Mouse (Mus musculus) neural tube, embryonic 14.5 days (tissue): ENCODE data around the gene Dclre1a. TPM values are rescaled to one million over a fixed set of nuclear protein-coding genes. Genes with fewer than 3 reads are reported as not detected.

Source experiments
- ATAC-seq: fragments of 200-750 bp; cut with Nextera tagmentation; 2 replicates; pipeline ENCODE4 v1.8.0; 2017; ENCODE audit warnings: low read depth, mild to moderate bottlenecking, moderate TSS enrichment, moderate library complexity
- H3K27ac ChIP-seq: fragments of 300-500 bp; sonication (generic); 2 replicates; pipeline ENCODE4 v1.5.1; 2014; ENCODE audit warnings: low read depth, mild to moderate bottlenecking, control low read depth, low read length, moderate library complexity, mixed read lengths
- H3K27me3 ChIP-seq: fragments of 300-500 bp; sonication (generic); 2 replicates; pipeline ENCODE4 v1.6.1; 2014; ENCODE audit warnings: low read length; ENCODE audit not compliant: control insufficient read depth, insufficient read depth
- H3K36me3 ChIP-seq: fragments of 300-500 bp; sonication (generic); 2 replicates; pipeline ENCODE4 v1.6.1; 2014; ENCODE audit warnings: low read length, mixed read lengths; ENCODE audit not compliant: control insufficient read depth, insufficient read depth
- H3K4me1 ChIP-seq: fragments of 300-500 bp; sonication (generic); 2 replicates; pipeline ENCODE4 v1.6.1; 2014; ENCODE audit warnings: low read length; ENCODE audit not compliant: control insufficient read depth, insufficient read depth
- H3K4me2 ChIP-seq: fragments of 300-500 bp; sonication (generic); 2 replicates; pipeline ENCODE4 v1.6.1; 2014; ENCODE audit warnings: mild to moderate bottlenecking, low read depth, low read length, control low read depth
- H3K4me3 ChIP-seq: fragments of 300-500 bp; sonication (generic); 2 replicates; pipeline ENCODE4 v1.5.1; 2014; ENCODE audit warnings: low read depth, low read length, control low read depth, mixed read lengths
- H3K9ac ChIP-seq: fragments of 300-500 bp; sonication (generic); replicated peaks from 2 replicates; pipeline ENCODE4 v1.6.1; 2014; ENCODE audit warnings: low read depth, mild to moderate bottlenecking, control low read depth, low read length, mixed read lengths
- H3K9me3 ChIP-seq: fragments of 300-500 bp; sonication (generic); 2 replicates; pipeline ENCODE4 v1.6.1; 2016; ENCODE audit warnings: low read length; ENCODE audit not compliant: control insufficient read depth
- WGBS: fragments of 180-500 bp; shearing (Covaris S2); extraction: QIAGEN DNeasy Blood & Tissue Kit; methylation state at CpG from one replicate; pipeline ENCODE4 v1.1.7; 2014; 5-methylcytosine and 5-hydroxymethylcytosine counted together
- polyA plus RNA-seq: library from polyadenylated mRNA; unstranded; fragments of >200 nt; fragmentation: Nextera tagmentation; extraction: Ambion mirVana; gene quantifications from 2 replicates; pipeline ENCODE4 v1.2.1, GENCODE M21; 2014

Dclre1a gene
- polyA plus RNA-seq, 1 experiment from 2014 or later = 11.4 TPM

DNA sequence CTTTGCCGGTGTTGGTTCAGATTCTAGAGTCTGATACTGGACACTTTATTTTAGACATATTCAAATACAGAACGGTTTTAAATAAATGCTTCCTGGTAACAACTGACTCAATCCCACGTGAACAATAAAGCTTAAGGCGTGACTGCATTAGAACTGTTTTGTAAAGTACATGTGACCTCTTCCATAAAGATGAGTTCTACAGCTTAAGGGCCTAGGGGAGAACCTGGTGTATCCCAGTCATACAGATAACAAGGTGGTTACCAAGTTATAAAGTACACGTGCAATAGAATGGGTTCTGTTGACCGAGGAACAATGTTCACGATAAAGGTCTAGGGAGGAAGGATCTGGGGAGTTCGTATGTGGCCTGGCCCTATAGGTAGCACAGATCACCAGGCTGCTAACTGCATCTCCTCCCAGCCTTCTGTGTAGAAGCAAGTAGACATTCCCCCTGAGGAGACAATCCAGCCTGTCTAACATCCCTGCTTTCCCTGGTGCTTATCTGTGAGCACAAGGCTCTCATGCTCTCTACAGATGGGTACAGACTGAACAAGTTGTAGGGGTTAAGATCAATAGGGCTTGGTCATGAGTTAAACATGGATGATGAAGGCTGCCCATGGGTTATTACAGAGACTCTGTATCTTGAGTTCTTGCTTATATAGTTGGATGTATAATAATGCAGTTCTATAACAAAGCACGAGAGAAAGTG lies 14.6 kb upstream of the Dclre1a start:
- Histone ChIP-seq H3K4me3 (no peak overlapping the region), H3K36me3 (no peaks in the 10 kb centered on the region), H3K4me1 (no peaks in the 10 kb centered on the region), H3K9me3 (no peaks in the 10 kb centered on the region), H3K27me3 (no peaks in the 10 kb centered on the region), H3K4me2 (no peak overlapping the region), H3K27ac (no peak overlapping the region), H3K9ac (no peak overlapping the region)
- WGBS = 93% methylated on average over 9 of the region's 9 CpGs
- no peak for ATAC-seq

DNA sequence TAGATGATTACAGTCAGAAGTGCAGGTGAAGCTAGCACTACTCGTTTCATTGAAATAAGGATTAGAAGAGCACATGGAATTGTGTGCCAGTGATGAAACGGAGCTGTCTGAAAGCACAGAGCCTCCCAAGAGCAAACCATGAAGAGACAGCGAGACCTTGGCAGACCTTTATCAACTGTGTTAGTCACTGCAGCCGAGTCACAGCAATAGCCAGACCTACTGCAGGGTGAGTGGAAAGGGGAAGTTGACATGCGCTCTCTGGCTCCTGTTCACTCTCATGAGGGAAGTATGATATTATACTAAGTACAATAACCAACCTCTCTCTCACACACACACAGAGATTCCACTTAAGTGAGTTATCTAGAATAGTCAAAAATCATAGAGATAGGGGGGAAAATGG lies 8.0 kb upstream of the Dclre1a start:
- Histone ChIP-seq H3K27me3 (no peaks in the 10 kb centered on the region), H3K27ac (no peak overlapping the region), H3K4me1 (no peaks in the 10 kb centered on the region), H3K9me3 (no peaks in the 10 kb centered on the region), H3K36me3 (peaks cover 19% of the 10 kb centered on the region), H3K9ac (no peak overlapping the region), H3K4me2 (no peak overlapping the region), H3K4me3 (no peak overlapping the region)
- no peak for ATAC-seq
- 91% methylated on average over 5 of the region's 5 CpGs for WGBS

DNA sequence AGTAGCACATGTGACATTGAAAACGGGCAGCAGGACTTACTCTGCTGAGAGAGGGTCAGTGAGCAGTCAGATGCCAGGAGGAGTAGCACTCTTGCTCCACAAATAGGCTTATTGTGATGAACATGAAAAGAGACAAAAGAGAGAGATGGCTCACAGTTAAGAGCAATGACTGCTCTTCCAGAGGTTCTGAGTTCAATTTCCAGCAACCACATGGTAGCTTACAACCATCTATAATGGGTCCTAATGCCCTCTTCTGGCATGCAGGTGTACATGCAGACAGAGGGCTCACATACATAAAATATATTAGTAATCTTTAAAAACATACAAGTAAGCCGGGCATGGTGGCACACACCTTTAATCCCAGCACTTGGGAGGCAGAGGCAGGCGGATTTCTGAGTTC lies 5.2 kb upstream of the Dclre1a start:
- H3K4me2 ChIP-seq = no peak overlapping the region
- H3K4me1 ChIP-seq = peaks cover 16% of the 10 kb centered on the region
- H3K27ac ChIP-seq = no peak overlapping the region
- no peak overlapping the region for H3K9ac ChIP-seq
- no peaks in the 10 kb centered on the region for H3K9me3 ChIP-seq
- no peak for ATAC-seq
- WGBS = 93% methylated on average over 3 of the region's 3 CpGs
- no peak overlapping the region for H3K4me3 ChIP-seq
- peaks cover 4% of the 10 kb centered on the region; the same call in 1 of the 2 replicates for H3K27me3 ChIP-seq
- H3K36me3 ChIP-seq = peaks cover 19% of the 10 kb centered on the region

DNA sequence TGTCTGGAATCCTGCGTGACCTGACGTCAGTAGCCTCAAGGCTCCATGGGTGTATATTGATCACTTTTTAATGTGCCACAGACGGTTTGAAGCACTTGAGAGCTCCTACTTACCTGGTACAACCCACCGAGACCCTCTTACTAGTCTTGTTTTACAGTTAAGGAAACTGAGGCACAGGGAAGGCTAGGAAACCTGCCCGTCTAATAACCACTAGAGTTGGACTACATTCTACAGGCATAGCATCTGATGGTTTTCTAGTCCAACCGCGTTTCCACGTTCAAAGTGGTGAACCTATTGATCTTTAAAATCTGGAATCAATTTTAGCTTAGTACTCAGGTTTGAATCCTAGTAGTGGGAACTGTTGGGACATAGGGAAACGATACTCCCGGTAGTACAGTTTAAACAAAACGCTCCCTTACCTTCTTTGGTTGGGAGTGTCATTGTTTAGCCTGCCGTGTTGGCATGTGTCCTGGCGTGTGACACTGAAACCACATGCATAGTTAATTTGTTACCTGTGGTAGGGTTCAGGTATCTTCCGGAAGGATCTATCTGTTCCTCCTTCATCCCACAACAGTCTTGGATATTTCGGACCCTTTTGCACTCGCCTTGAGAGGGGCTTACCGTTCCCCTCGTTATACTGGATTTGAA lies 1.1 kb upstream of the Dclre1a start:
- no peak; the same call in 1 of the 2 replicates for ATAC-seq
- H3K9ac ChIP-seq = peak overlapping the region; percentile 95
- WGBS = 29% methylated on average over 18 of the region's 18 CpGs
- peaks cover 19% of the 10 kb centered on the region for H3K4me1 ChIP-seq
- H3K4me3 ChIP-seq = peak overlapping the region; percentile 100
- H3K4me2 ChIP-seq = peak overlapping the region; percentile 79
- peak overlapping the region; percentile 92; the same call in 1 of the 2 replicates for H3K27ac ChIP-seq
- peaks cover 15% of the 10 kb centered on the region for H3K36me3 ChIP-seq
- no peaks in the 10 kb centered on the region for H3K9me3 ChIP-seq
- H3K27me3 ChIP-seq = peaks cover 4% of the 10 kb centered on the region; the same call in 1 of the 2 replicates

DNA sequence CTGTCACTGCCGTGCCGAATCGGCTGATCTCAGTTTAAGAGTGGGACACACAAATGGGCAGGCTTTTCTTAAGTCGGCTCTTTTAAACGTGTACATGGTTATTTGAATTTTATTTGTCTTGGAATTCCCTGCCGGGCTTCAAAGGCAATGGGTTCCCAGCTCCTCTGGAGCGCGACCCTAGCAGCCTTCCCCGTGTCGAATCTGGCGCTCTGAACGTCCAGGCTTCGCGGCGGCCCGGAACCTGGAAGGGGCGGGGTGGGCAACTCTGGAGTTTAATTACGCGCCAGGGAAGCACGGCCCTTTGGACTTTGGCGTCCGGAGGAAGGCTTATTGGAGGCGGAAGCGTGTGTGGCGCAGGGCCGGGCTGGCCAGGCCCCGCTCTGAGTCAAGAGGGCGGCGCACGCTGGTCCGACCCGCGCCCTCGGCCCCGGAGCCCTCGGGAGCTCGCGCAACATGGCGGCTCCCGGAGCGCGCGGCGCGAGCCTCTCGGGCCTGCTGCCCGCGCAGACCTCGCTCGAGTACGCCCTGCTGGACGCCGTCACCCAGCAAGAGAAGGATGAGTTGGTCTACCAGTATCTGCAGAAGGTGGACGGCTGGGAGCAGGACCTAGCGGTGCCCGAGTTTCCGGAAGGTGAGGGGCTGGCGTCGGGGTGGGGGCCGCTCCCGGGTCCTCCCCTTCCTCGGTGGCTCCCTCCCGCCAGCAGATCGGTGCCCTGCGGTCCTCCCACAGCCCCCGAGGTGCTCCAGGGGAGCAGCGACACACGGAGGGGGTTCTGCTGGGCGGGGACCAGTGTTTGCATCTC lies 409 bp upstream of the Dclre1a start, which contains the start of gene Nhlrc2:
Gene Nhlrc2, plus strand, starts transcription at position 32 of the 803 bp plus-strand sequence.
- peaks cover 4% of the 10 kb centered on the region; the same call in 1 of the 2 replicates for H3K27me3 ChIP-seq
- peaks cover 15% of the 10 kb centered on the region for H3K36me3 ChIP-seq
- H3K4me2 ChIP-seq = peak within 1 kb of the TSS; percentile 79
- under 1% methylated on average over 68 of the region's 69 CpGs for WGBS
- H3K27ac ChIP-seq = peak within 1 kb of the TSS; percentile 92
- H3K9me3 ChIP-seq = no peaks in the 10 kb centered on the region
- peak within 1 kb of the TSS; percentile 95 for H3K9ac ChIP-seq
- H3K4me1 ChIP-seq = peaks cover 19% of the 10 kb centered on the region
- peak; percentile 88 for ATAC-seq
- H3K4me3 ChIP-seq = peak within 1 kb of the TSS; percentile 100

DNA sequence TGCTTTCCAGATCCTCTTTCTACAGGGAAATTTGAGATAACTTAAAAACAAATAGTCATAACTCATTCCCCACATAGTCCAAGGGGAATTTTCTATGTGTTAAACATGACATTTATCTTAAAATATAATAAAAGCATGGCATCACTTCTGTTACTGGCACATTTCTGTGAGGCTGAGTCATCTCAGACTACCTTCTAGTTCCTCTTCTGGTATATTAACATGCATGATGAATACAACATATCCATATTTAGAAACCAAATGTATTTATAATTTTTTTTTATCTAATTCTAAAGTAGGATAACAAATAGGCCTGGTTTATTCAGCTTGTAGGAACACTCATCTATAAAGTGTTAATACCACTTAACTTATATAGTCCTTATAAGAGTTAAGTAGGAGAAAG lies 2.0 kb downstream of the Dclre1a start:
- H3K27ac ChIP-seq = no peak overlapping the region
- H3K4me3 ChIP-seq = no peak overlapping the region
- no peak overlapping the region for H3K4me2 ChIP-seq
- no peak overlapping the region for H3K9ac ChIP-seq
- H3K27me3 ChIP-seq = peaks cover 4% of the 10 kb centered on the region; the same call in 1 of the 2 replicates
- peaks cover 19% of the 10 kb centered on the region for H3K4me1 ChIP-seq
- ATAC-seq = no peak
- H3K36me3 ChIP-seq = no peaks in the 10 kb centered on the region
- no peaks in the 10 kb centered on the region for H3K9me3 ChIP-seq

DNA sequence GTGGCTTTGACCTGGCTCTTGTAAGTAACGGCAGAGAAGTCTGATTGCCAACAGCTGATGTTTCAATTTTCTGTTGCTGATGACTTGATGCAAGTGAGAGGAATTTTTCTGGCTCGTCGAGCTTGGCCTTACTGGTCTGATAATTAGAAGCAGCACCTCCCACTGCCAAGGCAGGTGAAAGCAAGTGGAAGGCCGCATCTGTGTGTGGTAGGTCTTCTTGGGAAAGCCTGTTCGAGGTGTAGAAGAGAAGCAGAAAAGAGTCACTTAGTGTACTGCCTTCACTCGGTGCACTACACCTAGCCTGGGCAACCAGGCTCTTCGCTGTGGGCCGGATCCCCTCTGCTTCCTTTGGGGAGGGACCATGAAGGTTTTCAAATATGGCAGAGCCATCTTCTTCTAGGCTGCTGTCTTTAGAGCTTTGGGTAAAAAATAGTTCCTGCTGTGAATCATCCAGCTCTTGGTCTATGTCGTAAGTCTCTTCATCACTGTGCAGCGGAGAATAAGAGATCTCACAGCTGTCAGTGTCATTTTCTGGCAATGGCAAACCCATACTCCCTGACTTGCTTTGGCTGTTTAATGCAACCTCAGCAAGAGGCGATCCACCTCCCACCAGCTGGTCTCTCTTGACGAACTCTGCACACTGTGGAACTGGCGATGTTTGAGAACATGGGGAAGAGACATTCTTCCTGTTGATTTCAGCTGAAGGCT lies 3.2 kb downstream of the Dclre1a start:
- 94% methylated on average over 13 of the region's 13 CpGs for WGBS
- no peak overlapping the region for H3K4me3 ChIP-seq
- peaks cover 12% of the 10 kb centered on the region for H3K4me1 ChIP-seq
- H3K4me2 ChIP-seq = no peak overlapping the region
- peaks cover 4% of the 10 kb centered on the region; the same call in 1 of the 2 replicates for H3K27me3 ChIP-seq
- no peaks in the 10 kb centered on the region for H3K9me3 ChIP-seq
- ATAC-seq = no peak
- no peak overlapping the region for H3K27ac ChIP-seq
- H3K36me3 ChIP-seq = no peaks in the 10 kb centered on the region
- H3K9ac ChIP-seq = no peak overlapping the region

DNA sequence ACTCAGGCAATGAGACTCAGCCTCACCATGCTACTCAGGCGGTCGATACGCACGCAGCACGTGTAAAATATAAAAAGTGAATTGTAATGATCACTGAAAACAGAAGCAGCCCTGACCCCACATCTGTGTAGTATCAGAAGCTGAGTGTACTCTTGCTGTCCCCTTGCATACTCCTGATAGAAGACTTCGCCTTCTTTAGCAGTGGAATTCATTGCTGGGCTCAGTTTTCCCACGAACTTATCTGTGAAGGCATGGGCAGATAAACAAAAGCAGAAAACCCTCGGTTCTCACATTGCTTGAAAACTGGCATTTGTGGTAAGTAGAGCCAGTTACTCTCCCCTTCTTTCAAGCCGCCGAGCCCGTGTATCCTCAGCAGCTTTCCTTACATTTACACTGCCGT lies 4.7 kb downstream of the Dclre1a start:
- Histone ChIP-seq H3K27me3 (no peaks in the 10 kb centered on the region; the same call in 1 of the 2 replicates), H3K9me3 (no peaks in the 10 kb centered on the region), H3K4me1 (peaks cover 3% of the 10 kb centered on the region; the same call in 1 of the 2 replicates), H3K4me2 (no peak overlapping the region), H3K36me3 (no peaks in the 10 kb centered on the region), H3K9ac (no peak overlapping the region), H3K27ac (no peak overlapping the region), H3K4me3 (no peak overlapping the region)
- no peak for ATAC-seq
- WGBS = 95% methylated on average over 12 of the region's 12 CpGs
